Mouse (Mus musculus) stomach, postnatal 0 days (tissue): ENCODE measurements around the gene Nmt1.

Experiments
- CTCF ChIP-seq: IDR thresholded peaks from 2 replicates; pipeline ENCODE4 v1.5.1; 2016; ENCODE audit warnings: antibody characterized with exemption, low read depth, mild to moderate bottlenecking, moderate library complexity
- EP300 ChIP-seq: optimal IDR thresholded peaks from 2 replicates; pipeline ENCODE3; 2016; ENCODE audit warnings: antibody characterized with exemption

DNA sequence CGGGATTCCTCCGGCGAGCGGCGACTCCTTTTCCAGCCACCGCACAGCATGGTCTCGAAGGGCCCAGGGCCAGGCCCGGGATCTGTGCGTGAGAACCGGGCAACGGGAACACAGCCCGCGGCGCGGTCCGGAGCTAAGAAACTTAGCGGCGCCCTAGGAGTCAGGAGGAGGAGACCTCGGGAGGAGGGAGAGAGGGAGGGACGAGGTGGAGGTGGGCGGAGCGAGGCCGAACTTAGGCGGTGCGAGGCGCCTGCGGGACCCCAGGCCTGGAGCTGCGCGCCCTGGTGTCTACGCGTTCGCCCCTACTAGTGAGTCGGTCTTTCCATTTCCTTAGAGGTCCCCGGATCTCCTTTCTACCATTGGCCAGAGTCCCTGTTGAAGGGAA is 73.5 kb downstream of the Nmt1 start, which contains the start of the genes Plcd3 and Acbd4:
- TF ChIP-seq CTCF = peak; percentile 17; the same call in 1 of the 2 replicates
- TF ChIP-seq EP300 = no peak
